Mouse (Mus musculus) retina, postnatal 1 day (tissue): ENCODE results near the gene Rd3.

Experiments
- DNase-seq: peaks from one replicate; pipeline ENCODE4 v3.0.0-alpha.2; 2012

Rd3 gene

DNA sequence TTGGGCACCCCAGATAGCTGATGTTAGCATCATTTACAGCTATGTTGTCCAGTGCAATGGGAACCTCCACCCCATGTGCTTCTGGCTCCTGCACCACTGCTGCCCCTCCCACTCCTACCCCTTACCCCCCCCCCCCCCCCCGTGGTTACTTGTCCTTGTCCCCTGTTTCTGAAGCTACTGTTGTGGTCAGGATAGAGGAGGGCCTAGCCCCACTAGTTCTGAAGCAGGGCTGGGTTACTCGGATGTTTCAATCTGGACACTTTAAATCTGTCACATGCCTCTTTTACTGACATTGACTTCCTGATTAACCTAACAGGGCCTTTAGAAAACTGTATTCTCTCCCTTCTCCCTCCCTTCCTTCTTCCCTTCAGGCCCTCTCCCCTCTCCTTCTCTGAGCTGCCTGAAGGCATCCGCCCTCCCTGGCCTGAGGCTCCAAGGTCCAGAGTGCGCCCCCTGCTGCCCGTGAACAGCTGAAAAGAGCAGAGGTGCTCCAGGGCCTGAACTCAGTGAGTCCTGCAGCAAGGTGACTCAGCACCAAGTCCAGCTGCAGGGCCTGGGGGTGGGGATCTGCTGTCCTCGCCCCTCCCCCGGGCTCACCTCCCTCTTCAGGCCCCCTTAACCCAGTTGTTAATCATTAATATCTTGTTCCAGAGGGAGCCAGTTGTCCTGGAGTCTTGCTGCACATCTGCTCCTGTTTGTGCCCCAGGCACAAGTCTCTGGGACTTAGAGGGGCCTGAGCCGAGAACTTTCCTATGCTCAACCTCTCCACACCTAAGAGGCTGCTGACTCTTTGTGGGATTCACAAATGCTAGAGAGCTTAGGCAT, 13.0 kb upstream of the Rd3 start:
- DNase-seq = peak; percentile 78

DNA sequence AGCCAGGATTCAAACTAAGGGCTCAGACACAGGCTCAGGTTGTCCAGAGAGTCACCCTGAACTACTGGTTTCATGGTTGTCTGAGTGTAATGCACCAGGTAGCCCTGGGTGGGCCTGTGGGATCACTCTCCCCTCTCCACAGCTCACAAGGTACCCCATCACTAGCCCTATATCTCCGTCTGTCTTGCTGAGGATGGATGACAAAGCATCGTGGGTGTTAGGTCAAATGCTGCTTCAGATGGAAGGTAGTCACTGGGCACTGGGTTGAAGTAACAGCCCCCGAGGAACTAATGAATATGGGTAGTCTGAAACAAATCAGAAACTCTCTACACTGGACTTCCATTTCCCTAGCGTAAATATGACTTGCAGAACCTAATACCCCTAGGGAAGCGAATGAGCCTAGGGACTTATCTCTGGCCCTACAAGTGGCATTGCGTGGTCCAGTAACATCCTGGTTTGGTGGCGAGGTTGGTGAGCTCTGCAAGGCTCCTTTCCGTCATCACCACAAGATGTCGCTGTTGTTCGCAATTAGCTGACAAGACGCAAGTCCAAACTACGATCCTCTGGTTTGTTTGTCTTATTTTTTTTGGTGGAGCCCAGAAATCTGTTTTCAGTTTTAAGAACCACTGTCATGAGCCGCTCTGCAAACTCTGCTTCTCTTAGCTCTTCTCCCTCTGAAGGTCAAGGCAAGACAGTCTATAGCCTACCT, 12.2 kb upstream of the Rd3 start:
- DNase-seq = peak; percentile 89

DNA sequence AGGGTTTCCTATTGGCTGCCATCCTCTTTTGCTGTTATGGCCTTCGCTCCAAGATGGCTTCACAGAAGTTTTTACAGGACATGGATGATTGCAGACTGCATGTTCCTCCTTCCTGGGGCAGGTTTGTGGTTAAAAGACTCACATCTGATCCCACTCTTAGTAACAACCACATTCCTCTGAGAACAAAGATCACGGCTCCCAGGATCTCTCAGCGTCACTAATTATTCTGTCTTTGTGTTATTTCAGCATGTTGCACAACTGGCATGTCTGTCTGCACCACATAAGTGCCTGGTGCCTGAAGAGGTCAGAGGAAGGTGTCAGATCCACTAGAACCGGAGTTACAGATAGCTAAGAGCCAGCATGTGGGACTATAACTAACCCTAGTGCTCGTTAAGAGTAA, 7.2 kb upstream of the Rd3 start:
- DNase-seq = no peak

DNA sequence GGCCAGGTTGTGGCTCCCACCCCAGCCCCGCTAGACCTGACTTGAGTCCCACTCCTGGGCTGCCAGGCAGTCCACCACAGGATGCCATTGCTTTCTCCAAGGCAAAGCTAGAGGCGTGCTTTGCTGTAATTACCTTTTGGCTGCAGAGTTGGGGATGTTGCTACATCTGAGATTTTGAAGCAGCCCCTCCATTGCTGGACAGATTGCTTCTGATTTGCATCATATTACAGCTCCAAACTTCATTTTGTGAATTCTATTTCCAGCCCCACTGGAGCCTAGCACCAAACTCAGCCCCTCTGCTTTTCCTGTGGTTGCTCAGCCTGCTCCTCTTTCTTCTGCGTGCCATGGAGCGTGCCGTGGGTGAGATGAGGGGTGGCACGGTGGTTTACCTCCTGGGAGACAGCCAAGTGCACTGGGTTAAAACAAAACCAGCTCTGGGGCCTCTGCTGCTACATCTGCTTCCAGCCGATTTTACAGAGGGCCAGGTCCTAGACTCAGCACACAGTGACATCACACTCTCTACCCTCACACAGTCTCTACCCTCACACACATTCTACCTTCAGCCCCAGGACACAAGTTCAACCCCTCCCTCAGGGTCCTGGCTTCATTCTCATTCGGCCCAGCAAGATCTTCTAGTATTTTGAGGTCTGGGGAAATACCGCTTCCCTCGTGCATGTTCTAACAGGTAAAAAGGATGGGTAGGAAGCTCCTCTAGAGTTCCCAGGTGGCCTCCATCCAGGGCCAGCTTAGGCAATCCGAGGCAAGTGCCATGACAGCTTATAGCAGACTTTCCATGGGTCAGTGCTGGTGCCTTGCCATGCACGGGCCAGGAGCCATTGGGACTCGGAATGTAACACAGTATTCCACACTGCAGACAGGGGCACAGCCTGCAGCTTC, 2.4 kb upstream of the Rd3 start:
- DNase-seq = no peak

DNA sequence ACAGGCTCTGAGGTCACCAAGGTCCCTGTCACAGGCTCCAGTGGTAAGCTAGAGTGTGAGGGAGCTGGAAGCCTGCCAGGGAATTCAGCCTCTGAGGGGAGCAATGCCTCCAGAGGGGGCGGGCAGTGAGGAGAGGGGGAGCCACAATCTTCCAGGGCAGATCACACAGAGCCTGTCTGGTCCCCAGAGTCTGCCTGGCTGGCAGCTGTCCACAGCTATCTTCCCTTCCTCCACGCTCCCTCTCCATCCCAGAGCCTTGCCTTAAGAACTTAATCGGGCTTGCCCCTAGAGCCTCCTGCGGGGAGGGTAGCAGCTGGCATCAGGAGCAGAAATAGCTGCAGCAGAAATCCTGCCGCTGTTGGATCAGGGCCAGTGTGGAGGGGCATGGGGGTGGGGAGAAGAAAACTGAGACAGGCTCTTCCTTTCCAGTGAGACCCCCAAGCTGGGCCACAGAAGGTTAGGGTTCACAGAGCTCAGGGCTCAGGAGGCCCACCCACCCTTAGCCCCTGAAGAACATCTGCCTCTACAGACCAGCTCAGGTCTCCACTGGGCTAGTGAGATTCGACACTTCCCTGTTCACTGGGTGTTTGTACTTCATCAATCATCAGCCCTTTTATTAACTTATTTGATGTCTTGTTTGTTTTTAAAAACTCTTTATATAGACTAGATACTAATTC, 4.4 kb downstream of the Rd3 start:
- DNase-seq = peak; percentile 96

DNA sequence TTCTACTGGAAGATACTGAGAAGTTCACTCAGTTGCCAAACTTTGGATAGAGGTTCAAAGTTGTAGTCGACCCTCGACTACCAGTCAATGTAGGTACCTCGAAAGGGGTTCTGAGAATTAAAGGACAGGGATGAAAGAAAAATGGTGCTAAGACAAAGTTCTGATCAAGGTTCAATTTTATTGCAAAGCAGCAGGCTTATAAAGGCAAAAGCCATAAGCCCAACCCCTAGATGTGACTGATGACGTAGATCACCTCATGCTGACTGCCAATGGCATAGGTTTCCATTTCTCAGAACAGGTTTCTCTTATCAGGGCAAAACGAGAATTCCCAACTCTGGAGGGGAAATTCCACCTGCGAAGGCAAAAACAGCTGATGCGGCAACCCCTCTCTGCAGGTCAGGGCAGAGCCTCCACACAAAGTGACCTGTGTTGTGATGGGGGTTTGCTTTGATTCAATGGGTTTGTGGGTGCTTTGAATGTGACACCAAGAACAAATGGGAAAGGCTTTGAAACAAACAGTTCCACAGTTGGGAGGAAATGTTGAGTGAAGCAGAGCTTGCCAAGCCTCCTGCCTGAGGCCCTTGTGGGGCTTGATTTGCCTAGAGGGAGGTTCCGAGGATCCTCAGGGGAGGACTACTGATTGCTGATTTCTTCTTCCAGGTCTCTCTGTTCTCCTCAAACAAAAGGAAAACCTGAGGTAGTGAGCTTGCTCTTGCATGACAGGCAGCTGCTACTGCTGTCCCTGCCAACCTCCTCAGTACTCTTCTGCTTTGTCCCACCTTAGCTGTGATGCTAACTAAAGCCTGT, 9.7 kb downstream of the Rd3 start:
- no peak for DNase-seq

DNA sequence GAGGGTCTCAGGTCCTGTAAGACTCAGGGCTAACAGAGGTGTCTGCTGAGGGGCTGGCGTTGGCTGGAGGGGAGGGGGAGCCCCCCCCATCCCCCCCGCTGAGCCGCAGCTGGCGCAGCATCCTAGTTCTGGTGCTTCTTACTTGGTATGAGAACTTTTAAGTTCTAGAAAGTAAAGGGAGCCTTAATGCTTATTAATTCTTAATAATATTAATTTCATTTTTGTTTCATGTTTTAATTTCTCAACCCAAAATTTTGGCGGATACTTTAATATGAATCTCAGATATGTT, 10.3 kb downstream of the Rd3 start:
- DNase-seq = no peak

DNA sequence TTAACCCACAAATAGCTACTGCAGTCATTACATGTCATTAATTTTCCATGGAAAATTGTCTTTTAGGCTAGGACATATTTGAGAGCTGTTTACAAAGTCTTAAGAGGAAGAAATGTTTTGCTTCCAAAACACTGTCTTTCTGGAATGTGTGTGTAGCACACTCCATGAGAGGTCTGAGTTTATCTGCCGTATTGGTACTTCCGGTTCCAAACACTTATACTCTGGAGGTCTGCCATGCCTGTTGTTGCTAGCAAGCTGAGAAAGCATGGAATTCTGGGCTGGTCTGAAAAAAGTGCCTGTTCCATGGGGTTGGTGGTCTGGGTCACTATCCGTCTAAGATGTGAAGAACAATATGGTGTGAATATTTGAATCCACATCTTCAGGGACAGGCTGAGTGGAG, 11.5 kb downstream of the Rd3 start:
- no peak for DNase-seq

DNA sequence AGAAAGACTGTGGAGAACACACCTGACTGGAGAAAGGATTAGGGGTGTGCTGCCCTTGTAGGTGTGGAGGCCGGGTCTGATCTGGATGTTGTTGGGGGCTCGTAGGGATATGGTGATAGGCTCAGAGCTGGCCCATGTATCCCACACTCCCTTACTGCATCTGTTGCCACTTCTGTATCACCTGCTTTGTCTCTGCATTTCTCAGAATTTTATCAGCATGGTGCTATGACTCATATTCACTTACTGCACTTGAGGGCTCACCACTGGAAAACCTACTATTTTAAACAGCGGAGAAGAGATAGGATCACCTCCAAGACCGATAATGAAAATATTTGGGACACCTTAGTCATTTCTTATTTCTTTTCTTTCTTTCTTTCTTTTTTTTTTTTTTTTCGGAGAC, 11.9 kb downstream of the Rd3 start:
- DNase-seq = no peak

DNA sequence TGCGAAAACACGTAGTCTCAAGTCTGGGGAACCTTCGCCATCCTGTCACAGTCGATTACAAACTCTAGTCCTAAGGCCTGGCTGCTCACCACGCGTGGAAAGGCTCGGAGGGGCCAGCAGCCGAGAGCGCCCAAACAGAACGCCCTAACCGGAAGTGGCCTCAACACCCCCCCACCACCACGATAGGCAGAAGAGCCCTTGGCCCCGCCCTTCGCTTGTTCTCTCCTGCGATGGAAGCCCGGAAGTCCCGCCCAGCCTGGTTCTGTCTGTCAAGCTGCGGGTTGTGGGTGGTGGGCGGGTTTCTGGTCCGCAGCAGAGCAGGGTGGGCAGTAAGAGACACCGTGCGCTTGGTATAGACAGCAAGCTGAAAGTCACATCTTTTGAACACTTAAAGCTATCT, 12.8 kb downstream of the Rd3 start:
- DNase-seq = peak; percentile 98

DNA sequence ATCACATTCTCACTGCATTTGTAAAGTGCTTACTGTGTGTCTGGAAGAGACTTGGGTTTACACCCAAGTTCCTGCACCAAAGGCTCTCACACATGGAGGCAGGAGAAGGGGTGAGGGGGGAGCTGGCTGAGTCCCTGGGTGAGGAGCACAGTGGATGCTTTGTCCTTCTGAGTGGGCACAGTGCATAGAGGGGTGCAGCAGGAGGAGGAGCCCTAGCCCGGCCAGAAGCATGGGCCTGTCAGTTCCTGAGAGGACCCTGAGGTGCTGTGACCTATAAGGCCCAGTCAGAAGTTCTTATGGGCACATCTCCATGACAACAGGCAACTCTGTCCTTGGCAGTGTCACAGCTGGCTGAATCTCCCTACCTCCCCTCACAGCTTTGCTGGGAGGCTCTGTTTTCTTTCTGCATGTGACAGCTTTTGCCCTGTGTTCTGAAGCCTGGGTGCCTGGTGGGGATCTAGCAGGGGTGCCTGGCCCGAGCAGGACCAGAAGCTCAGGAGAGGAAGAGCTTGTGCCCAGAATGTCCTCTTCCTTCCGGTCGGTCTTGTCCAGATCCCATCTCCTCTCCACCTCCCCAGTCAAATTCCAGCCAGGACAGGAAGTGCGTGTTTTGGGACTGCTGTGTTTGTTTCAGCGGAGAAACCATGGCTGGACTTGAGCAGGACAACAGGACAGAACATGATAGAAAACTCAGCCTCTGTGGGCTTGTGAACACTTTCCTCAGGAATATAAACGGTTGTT, 15.0 kb downstream of the Rd3 start:
- no peak for DNase-seq

DNA sequence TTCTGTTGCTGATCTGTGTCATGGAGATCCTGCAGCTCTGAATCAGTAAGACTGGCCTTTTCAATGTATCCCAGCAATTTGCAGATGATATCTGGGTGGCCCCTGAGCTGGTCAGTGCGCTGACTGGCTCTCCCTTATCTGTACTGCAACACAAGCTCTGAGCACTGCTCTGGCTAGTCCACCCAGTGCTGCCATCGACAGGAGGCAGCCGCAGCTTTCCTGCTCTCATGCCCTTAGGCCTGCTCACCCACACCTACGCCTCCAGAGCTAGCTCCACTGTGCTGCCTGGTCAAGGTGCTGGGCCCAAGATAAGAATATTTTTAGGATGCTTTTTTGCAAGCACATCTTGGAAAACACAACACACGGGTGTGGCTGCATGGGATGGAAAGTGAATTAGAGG, 17.3 kb downstream of the Rd3 start:
- DNase-seq = no peak

DNA sequence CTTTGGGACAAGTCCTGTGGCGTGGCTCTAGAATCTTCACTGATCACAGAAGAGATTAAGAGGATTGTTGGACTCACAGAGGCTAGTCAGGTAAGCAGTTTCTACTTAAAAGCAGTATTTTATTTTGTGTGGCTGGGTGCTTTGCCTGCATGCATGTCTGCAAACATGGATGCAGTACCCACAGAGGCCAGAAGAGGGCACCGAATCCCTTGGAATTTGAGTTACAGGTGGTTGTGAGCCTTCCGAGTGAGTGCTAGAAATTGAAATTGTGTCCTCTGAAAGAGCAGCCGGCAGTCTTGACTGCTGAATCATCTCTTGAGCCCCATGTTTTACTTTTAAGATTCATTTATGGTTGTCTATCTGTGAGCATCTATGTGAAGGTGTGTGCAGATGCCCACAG, 18.3 kb downstream of the Rd3 start:
- DNase-seq = peak; percentile 71

DNA sequence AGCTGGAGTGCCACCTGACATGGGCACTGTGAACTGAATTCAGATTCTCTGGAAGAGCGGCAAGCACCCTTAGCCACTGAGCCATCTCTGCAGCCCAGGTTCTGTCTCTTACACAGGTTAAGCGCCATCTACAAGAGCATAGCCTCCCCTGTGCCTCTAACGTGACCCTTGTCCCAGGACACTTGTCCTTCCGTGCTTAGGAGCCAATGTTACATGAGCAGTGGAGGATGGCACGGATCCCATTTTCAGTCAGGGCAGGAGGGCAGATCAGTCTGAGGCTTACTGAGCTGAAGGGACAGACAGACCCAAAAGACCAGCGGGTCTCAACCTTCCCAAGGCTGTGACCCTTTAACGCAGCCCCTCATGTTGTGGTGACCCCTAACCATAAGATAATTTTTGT, 18.7 kb downstream of the Rd3 start:
- DNase-seq = no peak

DNA sequence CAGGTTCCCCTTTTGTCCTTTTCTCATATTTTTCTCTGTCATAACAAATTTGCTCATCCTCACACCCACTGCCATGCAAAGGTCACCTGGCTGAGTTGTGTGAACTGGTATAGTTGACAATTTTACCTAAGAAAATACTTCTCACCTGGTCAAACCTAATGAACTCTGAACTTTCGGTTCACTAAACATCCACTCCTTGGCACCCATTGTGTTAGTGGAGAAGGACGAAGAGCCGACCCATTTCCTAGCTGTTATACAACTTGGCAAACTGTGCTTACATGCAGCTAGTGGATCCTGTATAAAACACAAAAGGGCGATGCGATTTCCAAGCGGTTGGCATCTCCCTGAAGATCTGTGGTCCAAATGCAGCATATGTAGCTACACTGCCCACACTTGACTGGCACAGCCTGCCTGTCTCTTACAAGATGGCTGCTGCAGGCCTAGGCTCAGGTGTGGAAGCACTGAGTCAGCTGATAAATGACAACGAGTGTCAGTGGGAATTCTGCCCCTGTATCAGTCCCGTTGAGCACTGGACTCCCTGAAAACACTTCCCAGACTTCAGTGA, 19.5 kb downstream of the Rd3 start:
- DNase-seq = no peak

DNA sequence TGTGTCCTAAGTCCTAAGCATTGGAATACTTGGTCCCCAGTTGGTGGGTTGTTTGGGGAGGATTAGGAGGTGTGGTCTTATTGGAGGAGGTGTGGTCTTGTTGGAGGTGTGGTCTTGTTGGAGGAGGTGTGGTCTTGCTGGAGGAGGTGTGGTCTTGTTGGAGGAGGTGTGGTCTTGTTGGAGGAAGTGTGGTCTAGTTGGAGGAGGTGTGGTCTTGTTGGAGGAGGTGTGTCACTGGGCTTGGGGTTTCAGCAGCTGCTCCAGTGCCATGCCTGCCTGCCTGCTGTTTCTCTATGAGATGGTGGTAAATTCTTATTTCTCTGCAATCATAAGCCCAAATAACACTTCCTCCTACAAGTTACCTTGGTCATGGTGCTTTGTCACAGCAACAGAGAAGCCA, 21.9 kb downstream of the Rd3 start:
- no peak for DNase-seq
